Mouse (Mus musculus) heart, embryonic 14.5 days (tissue): Measurements from ENCODE around the gene Cd80. TPM values are rescaled to one million over a fixed set of nuclear protein-coding genes. Genes with fewer than 3 reads are reported as not detected.
"Not testable (repeated sequence)": the region's sequence is repeated elsewhere in the genome, so short reads cannot be mapped to it uniquely, and the experiment has no call there.

Experiments
- ATAC-seq: fragments of 200-750 bp; cut with Nextera tagmentation; 2 replicates; pipeline ENCODE4 v1.8.0; 2017; ENCODE audit warnings: low read depth, moderate TSS enrichment; ENCODE audit not compliant: insufficient number of reproducible peaks, insufficient read depth, low FRiP score
- H3K27ac ChIP-seq, 2 experiments: fragments of 200-500 bp in 1 of 2; fragments of 300-500 bp in 1 of 2; sonication (generic) in 1 of 2; replicated peaks in 1 of 2; 2 replicates each; pipeline ENCODE4 v1.5.1; 2012 to 2014; ENCODE audit warnings: low read depth in 2 of 2, low read length in 2 of 2, control low read depth in 1 of 2, mild to moderate bottlenecking in 1 of 2, mixed read lengths in 1 of 2; ENCODE audit not compliant: control insufficient read depth in 1 of 2, insufficient read depth in 1 of 2
- H3K27me3 ChIP-seq: fragments of 300-500 bp; sonication (generic); 2 replicates; pipeline ENCODE4 v1.6.1; 2014; ENCODE audit warnings: mild to moderate bottlenecking, low read length, control low read depth; ENCODE audit not compliant: control insufficient read depth, insufficient read depth
- H3K36me3 ChIP-seq: fragments of 300-500 bp; sonication (generic); 2 replicates; pipeline ENCODE4 v1.6.1; 2014; ENCODE audit warnings: mild to moderate bottlenecking, control low read depth, low read length, mixed read lengths; ENCODE audit not compliant: control insufficient read depth, insufficient read depth
- H3K4me1 ChIP-seq, 2 experiments: fragments of 200-500 bp in 1 of 2; fragments of 300-500 bp in 1 of 2; sonication (generic) in 1 of 2; 2 replicates each; pipeline ENCODE4 v1.6.1; 2012 to 2014; ENCODE audit warnings: low read length in 2 of 2, control low read depth in 1 of 2, mixed read lengths in 1 of 2; ENCODE audit not compliant: control insufficient read depth in 2 of 2, insufficient read depth in 2 of 2
- H3K4me2 ChIP-seq: fragments of 300-500 bp; sonication (generic); 2 replicates; pipeline ENCODE4 v1.6.1; 2014; ENCODE audit warnings: mild to moderate bottlenecking, low read length
- H3K4me3 ChIP-seq, 2 experiments: fragments of 200-500 bp in 1 of 2; fragments of 300-500 bp in 1 of 2; sonication (generic) in 1 of 2; 2 replicates each; pipeline ENCODE4 v1.5.1; 2012 to 2014; ENCODE audit warnings: low read length in 2 of 2, mild to moderate bottlenecking in 2 of 2, control low read depth in 1 of 2, low read depth in 1 of 2, moderate library complexity in 1 of 2; ENCODE audit not compliant: control insufficient read depth in 1 of 2, insufficient read depth in 1 of 2
- H3K9ac ChIP-seq: fragments of 300-500 bp; sonication (generic); 2 replicates; pipeline ENCODE4 v1.6.1; 2014; ENCODE audit warnings: mild to moderate bottlenecking, low read length
- H3K9me3 ChIP-seq: fragments of 300-500 bp; sonication (generic); 2 replicates; pipeline ENCODE4 v1.6.1; 2016; ENCODE audit warnings: low read length, control low read depth; ENCODE audit not compliant: control insufficient read depth
- WGBS: fragments of 180-500 bp; shearing (Covaris S2); extraction: QIAGEN DNeasy Blood & Tissue Kit; methylation state at CpG from one replicate; pipeline ENCODE4 v1.1.7; 2014; 5-methylcytosine and 5-hydroxymethylcytosine counted together
- polyA plus RNA-seq: library from polyadenylated mRNA; unstranded; fragments of >200 nt; fragmentation: Nextera tagmentation; extraction: Ambion mirVana; gene quantifications from 2 replicates; pipeline ENCODE4 v1.2.1, GENCODE M21; 2014

Gene Cd80
- polyA plus RNA-seq, 1 experiment from 2014 or later, result 0.38 TPM

DNA sequence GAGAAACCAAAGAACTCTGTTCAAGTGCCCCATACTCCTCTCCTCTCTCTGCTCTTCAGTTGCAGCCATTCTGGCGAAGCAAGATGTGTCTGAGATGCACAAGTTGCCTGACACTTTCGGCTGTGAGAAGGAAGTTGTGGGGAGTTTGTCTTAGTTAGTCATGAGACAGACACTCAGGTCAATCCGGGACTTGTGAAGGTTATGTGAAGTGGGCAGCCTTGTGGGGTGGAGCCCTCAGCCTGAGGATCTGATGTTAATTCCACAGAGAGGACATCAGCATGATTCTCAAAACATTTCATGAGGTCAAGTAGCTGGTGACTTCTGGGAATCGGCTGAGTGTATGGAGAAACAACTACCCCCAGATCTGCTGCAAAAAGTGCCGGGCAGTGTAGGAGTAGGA, 13.8 kb upstream of the Cd80 start:
- no peak overlapping the region for H3K27ac ChIP-seq
- no peaks in the 10 kb centered on the region for H3K27me3 ChIP-seq
- WGBS, result 76% methylated on average over 5 of the region's 5 CpGs
- ATAC-seq, result no peak
- no peak overlapping the region for H3K4me2 ChIP-seq
- H3K9me3 ChIP-seq, result peaks cover 3% of the 10 kb centered on the region; the same call in 1 of the 2 replicates
- H3K9ac ChIP-seq, result no peak overlapping the region
- H3K36me3 ChIP-seq, result peaks cover 37% of the 10 kb centered on the region
- H3K4me3 ChIP-seq, result no peak overlapping the region
- H3K4me1 ChIP-seq, result no peaks in the 10 kb centered on the region

DNA sequence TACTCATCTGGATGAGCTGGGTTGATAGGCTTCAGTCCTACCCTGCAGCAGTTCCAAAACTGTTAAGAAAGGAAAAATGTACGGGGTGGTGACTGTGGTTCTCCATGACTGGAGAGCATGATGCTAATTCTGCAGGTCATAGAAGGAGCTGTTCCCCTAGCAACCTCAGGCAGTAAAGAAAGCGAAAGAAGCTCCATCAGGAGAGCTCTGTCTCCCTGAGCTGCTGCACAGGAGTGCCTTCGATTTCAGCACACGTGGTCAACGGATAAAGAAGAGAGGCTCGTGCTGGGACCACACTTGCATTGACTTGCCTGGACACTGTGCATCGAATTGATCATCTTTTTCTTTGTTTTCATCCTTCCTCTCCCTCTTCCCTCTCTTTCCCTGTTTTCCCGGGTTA, 13.1 kb upstream of the Cd80 start:
- 83% methylated on average over 8 of the region's 8 CpGs for WGBS
- Histone ChIP-seq H3K27ac (no peak overlapping the region), H3K4me1 (no peaks in the 10 kb centered on the region), H3K4me3 (no peak overlapping the region), H3K36me3 (peaks cover 43% of the 10 kb centered on the region), H3K9ac (no peak overlapping the region), H3K27me3 (no peaks in the 10 kb centered on the region), H3K9me3 (peaks cover 3% of the 10 kb centered on the region; the same call in 1 of the 2 replicates), H3K4me2 (no peak overlapping the region)
- no peak for ATAC-seq

DNA sequence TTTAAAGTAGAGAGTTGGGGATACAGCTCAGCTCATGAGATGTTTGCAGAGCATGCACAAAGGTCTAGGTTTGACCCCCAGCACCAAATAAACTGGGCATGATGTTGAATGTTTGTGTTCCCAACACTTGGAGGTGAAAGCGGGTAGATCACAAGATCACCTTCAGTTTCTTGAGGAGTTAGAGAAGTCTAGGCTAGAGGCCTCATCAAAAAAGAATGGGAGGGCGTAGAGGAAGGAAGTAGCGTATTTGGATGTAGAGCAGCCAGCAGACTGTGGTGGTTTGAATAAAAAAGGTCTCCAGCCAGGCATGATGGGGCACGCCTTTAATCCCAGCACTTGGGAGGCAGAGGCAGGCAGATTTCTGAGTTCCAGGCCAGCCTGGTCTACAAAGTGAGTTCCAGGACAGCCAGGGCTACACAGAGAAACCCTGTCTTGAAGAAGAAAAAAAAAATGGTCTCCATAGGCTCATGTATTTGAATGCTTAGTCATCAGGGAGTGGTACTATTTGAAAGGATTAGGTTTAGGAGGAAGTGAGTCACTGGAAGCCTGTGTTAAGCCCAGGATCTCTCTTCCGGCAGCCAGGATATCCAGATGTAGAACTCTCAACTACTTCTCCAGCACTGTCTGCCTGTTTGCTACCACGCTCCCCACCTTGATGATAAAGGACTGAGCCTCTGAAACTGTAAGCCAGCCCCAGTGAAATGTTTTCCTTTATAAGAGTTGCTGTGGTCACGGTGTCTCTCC, 11.5 kb upstream of the Cd80 start:
- H3K27ac ChIP-seq, result no peak overlapping the region
- no peak overlapping the region for H3K9ac ChIP-seq
- H3K4me2 ChIP-seq, result no peak overlapping the region
- H3K4me1 ChIP-seq, result no peaks in the 10 kb centered on the region
- WGBS, result 96% methylated on average over 7 of the region's 7 CpGs
- no peak overlapping the region for H3K4me3 ChIP-seq
- no peaks in the 10 kb centered on the region for H3K27me3 ChIP-seq
- peaks cover 59% of the 10 kb centered on the region for H3K36me3 ChIP-seq
- ATAC-seq, result no peak
- H3K9me3 ChIP-seq, result peaks cover 3% of the 10 kb centered on the region; the same call in 1 of the 2 replicates

DNA sequence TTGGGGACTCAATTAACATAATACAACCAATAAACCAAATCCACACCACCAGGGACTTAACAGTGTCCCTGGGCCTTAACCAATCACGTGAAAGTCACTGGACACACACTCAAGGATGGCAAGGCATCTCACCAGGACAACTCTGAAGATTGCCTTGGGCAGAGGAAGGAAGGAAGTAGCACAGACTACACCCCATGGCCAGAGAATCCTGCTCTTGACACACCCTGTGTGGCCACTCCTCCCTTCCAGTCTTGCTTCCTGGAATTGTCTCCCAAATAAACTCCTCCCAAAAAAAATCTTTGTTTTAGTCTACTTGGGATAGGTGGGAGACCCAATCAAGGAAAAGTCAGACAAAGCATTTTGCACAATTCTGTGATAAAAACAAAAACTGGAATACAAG, 10.3 kb upstream of the Cd80 start:
- Histone ChIP-seq H3K27me3 (no peaks in the 10 kb centered on the region), H3K9ac (no peak overlapping the region), H3K4me2 (no peak overlapping the region), H3K27ac (no peak overlapping the region), H3K9me3 (peaks cover 3% of the 10 kb centered on the region; the same call in 1 of the 2 replicates), H3K36me3 (peaks cover 69% of the 10 kb centered on the region), H3K4me1 (no peaks in the 10 kb centered on the region), H3K4me3 (no peak overlapping the region)
- no peak for ATAC-seq
- 88% methylated on average over 1 of the region's 1 CpGs for WGBS

DNA sequence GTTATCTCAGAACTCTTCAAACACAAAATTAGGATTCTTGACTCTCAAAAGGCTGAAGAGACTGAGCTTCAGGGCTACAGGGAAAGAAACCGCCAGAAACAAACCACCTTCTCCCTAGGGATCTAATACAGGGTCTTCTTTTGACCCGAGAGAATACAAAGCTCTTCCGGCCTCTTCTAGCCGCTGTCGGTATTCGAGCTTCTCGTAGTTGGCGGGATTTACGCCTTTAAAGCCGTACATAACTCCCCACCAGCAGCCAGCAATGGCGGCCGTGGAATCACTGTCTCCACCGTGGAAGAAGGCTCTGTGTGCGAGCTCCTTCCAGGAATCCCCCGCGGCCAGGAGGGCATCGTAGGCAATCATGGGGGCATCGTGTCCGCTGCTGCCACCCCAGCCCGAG, 9.8 kb upstream of the Cd80 start:
- Histone ChIP-seq H3K36me3 (peaks cover 73% of the 10 kb centered on the region), H3K9me3 (peaks cover 3% of the 10 kb centered on the region; the same call in 1 of the 2 replicates), H3K4me2 (no peak overlapping the region), H3K4me1 (no peaks in the 10 kb centered on the region), H3K27ac (no peak overlapping the region), H3K27me3 (no peaks in the 10 kb centered on the region), H3K4me3 (no peak overlapping the region), H3K9ac (no peak overlapping the region)
- no peak for ATAC-seq
- WGBS, result 95% methylated on average over 20 of the region's 20 CpGs

DNA sequence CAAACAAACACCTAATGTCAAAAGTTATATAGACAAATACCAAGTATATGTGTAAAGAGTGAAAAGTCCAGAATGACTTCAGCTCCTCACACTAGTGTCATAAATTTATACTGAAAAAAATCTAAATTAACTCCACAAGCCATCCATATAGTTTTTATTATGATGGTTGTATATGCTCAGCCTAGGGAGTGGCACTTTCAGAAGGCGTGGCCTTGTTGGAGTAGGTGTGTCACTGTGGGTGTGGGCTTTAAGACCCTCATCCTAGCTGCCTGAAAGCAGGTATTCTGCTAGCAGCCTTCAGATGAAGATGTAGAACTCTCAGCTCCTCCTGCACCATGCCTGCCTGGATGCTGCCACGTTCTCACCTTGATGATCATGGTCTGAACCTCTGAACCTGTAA, 9.2 kb upstream of the Cd80 start:
- H3K27ac ChIP-seq, H3K4me3 ChIP-seq, H3K4me1 ChIP-seq, H3K4me2 ChIP-seq, H3K27me3 ChIP-seq, H3K9me3 ChIP-seq, H3K9ac ChIP-seq, ATAC-seq: not testable (repeated sequence)
- 98% methylated on average over 2 of the region's 2 CpGs for WGBS
- peaks cover 75% of the 10 kb centered on the region for H3K36me3 ChIP-seq

DNA sequence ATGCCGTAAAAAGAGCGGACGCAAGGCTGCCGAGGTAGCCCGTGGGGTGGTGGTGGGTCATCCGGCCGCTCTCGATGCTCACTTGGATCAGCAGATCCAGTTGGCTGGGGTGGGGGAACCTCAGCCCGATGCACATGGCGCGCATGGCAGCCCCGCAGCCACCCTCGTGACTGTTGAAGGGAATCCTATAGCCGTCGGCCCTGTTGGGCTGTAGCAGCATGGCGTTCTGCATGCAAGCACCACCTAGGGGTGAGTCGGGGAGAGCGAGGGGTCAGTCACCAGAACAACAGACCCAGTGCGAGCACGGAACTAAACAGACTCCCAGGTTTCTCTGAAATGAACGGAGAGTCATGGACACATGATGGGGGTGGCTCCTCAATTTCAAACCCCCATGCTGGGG, 8.0 kb upstream of the Cd80 start:
- ATAC-seq, result no peak
- Histone ChIP-seq H3K9ac (no peak overlapping the region), H3K9me3 (peaks cover 3% of the 10 kb centered on the region; the same call in 1 of the 2 replicates), H3K4me1 (peaks cover 6 to 9% of the 10 kb centered on the region in 2 experiments), H3K4me3 (no peak overlapping the region), H3K36me3 (peaks cover 75% of the 10 kb centered on the region), H3K27ac (no peak overlapping the region), H3K27me3 (no peaks in the 10 kb centered on the region), H3K4me2 (no peak overlapping the region)
- WGBS, result 88% methylated on average over 21 of the region's 21 CpGs

DNA sequence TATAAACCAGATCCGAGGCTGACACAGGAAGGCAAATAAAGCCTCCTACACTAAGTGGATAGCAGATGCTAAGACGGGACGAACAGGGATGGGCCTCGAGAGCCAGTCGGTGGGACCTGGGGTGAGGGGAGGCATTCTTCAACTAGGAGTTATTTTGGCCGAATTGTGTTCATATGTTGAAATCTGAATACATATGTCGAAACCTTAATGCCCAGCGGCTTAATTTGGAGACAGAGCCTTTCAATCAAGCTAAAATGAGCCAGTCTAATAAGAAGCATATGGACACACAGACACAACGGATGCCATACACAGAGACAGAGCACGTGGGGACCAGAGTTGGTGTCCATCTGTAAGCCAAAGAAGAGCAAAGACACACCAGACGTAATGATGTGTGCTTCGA, 6.9 kb upstream of the Cd80 start:
- Histone ChIP-seq H3K4me2 (no peak overlapping the region), H3K9ac (no peak overlapping the region), H3K36me3 (peaks cover 70% of the 10 kb centered on the region), H3K27ac (no peak overlapping the region), H3K27me3 (no peaks in the 10 kb centered on the region), H3K4me3 (no peak overlapping the region), H3K9me3 (peaks cover 3% of the 10 kb centered on the region; the same call in 1 of the 2 replicates), H3K4me1 (peaks cover 8 to 9% of the 10 kb centered on the region in 2 experiments)
- 93% methylated on average over 12 of the region's 12 CpGs for WGBS
- no peak for ATAC-seq
